Mouse (Mus musculus): ENCODE measurements around the gene Gm20696. TPM values are rescaled to one million over a fixed set of nuclear protein-coding genes. Genes with fewer than 3 reads are reported as not detected.

Gene Gm20696
- polyA plus RNA-seq, 1 experiment from 2014 or later = 3.9 TPM

- H3K4me1 ChIP-seq = peaks cover 36% of the 10 kb centered on the region
- H3K9ac ChIP-seq = no peak overlapping the region
- no peaks in the 10 kb centered on the region for H3K36me3 ChIP-seq (ENCODE audit: poor library complexity, severe bottlenecking)
- H3K9me3 ChIP-seq (replicated peaks) = no peaks in the 10 kb centered on the region
- no peaks in the 10 kb centered on the region for H3K27me3 ChIP-seq
- no peak overlapping the region for H3K4me3 ChIP-seq
- 89% methylated on average over 8 of the region's 8 CpGs for WGBS
- H3K4me2 ChIP-seq = no peak overlapping the region
- ATAC-seq = no peak
- no peak overlapping the region for H3K27ac ChIP-seq
Observed at GRCm38 (mm10) chr6:99466354-99466753, 200.2 kb downstream of the Gm20696 start.

GRCm38 (mm10) chr6:99464449-99464848 is 202.1 kb downstream of the Gm20696 start:
- H3K27ac ChIP-seq = peak overlapping the region; percentile 57
- 55% methylated on average over 4 of the region's 4 CpGs for WGBS
- ATAC-seq = peak; percentile 75; the same call in 1 of the 2 replicates

GRCm38 (mm10) chr6:99463906-99464305 is 202.7 kb downstream of the Gm20696 start:
- Histone ChIP-seq H3K4me2 (no peak overlapping the region), H3K4me3 (no peak overlapping the region), H3K9ac (no peak overlapping the region), H3K4me1 (peaks cover 25% of the 10 kb centered on the region), H3K36me3 (ENCODE audit: poor library complexity, severe bottlenecking) (peaks cover 6% of the 10 kb centered on the region; the same call in 1 of the 2 replicates), H3K27me3 (no peaks in the 10 kb centered on the region), H3K27ac (no peak overlapping the region), H3K9me3 (replicated peaks) (no peaks in the 10 kb centered on the region)
- 75% methylated on average over 7 of the region's 7 CpGs for WGBS
- no peak for ATAC-seq

More at GRCm38 (mm10) chr6:99464449-99464848, 202.1 kb downstream of the Gm20696 start:
- Histone ChIP-seq H3K9ac (no peak overlapping the region), H3K36me3 (ENCODE audit: poor library complexity, severe bottlenecking) (peaks cover 6% of the 10 kb centered on the region; the same call in 1 of the 2 replicates), H3K4me1 (peaks cover 25% of the 10 kb centered on the region), H3K9me3 (replicated peaks) (no peaks in the 10 kb centered on the region), H3K4me2 (no peak overlapping the region), H3K4me3 (no peak overlapping the region), H3K27me3 (no peaks in the 10 kb centered on the region)

- 93% methylated on average over 4 of the region's 4 CpGs for WGBS
- Histone ChIP-seq H3K4me3 (no peak overlapping the region), H3K27ac (no peak overlapping the region), H3K27me3 (no peaks in the 10 kb centered on the region), H3K36me3 (ENCODE audit: poor library complexity, severe bottlenecking) (peaks cover 6% of the 10 kb centered on the region; the same call in 1 of the 2 replicates), H3K9ac (no peak overlapping the region), H3K4me2 (no peak overlapping the region), H3K4me1 (no peaks in the 10 kb centered on the region), H3K9me3 (replicated peaks) (no peaks in the 10 kb centered on the region)
- ATAC-seq = no peak
Observed at GRCm38 (mm10) chr6:99458775-99459174, 207.8 kb downstream of the Gm20696 start.

- Histone ChIP-seq H3K9ac (no peak overlapping the region), H3K27me3 (no peaks in the 10 kb centered on the region), H3K27ac (no peak overlapping the region), H3K4me2 (no peak overlapping the region), H3K36me3 (ENCODE audit: poor library complexity, severe bottlenecking) (no peaks in the 10 kb centered on the region), H3K4me1 (no peaks in the 10 kb centered on the region), H3K9me3 (replicated peaks) (no peaks in the 10 kb centered on the region), H3K4me3 (no peak overlapping the region)
- no peak for ATAC-seq
- 93% methylated on average over 7 of the region's 7 CpGs for WGBS
Observed at GRCm38 (mm10) chr6:99453763-99454520, 212.7 kb downstream of the Gm20696 start.

- no peak overlapping the region; the same call in 1 of the 2 replicates for H3K27ac ChIP-seq
- H3K4me2 ChIP-seq = no peak overlapping the region
- ATAC-seq = no peak
- no peaks in the 10 kb centered on the region for H3K4me1 ChIP-seq
- H3K4me3 ChIP-seq = no peak overlapping the region
- H3K36me3 ChIP-seq (ENCODE audit: poor library complexity, severe bottlenecking) = no peaks in the 10 kb centered on the region
- WGBS = 89% methylated on average over 2 of the region's 2 CpGs
- H3K27me3 ChIP-seq = no peaks in the 10 kb centered on the region
- no peaks in the 10 kb centered on the region for H3K9me3 ChIP-seq (replicated peaks)
- no peak overlapping the region for H3K9ac ChIP-seq
Observed at GRCm38 (mm10) chr6:99452638-99453185, 213.9 kb downstream of the Gm20696 start.

- H3K27ac ChIP-seq = no peak overlapping the region
- H3K4me2 ChIP-seq = no peak overlapping the region
- 54% methylated on average over 11 of the region's 11 CpGs for WGBS
- no peak for ATAC-seq
- H3K9me3 ChIP-seq (replicated peaks) = no peaks in the 10 kb centered on the region
- no peaks in the 10 kb centered on the region for H3K27me3 ChIP-seq
- no peaks in the 10 kb centered on the region for H3K36me3 ChIP-seq (ENCODE audit: poor library complexity, severe bottlenecking)
- H3K9ac ChIP-seq = no peak overlapping the region
- H3K4me1 ChIP-seq = no peaks in the 10 kb centered on the region
- no peak overlapping the region for H3K4me3 ChIP-seq
Observed at GRCm38 (mm10) chr6:99451479-99451878, 215.1 kb downstream of the Gm20696 start.

- Histone ChIP-seq H3K27me3 (no peaks in the 10 kb centered on the region), H3K36me3 (ENCODE audit: poor library complexity, severe bottlenecking) (no peaks in the 10 kb centered on the region), H3K4me1 (no peaks in the 10 kb centered on the region), H3K9me3 (replicated peaks) (no peaks in the 10 kb centered on the region), H3K9ac (no peak overlapping the region), H3K27ac (no peak overlapping the region), H3K4me2 (no peak overlapping the region), H3K4me3 (no peak overlapping the region)
- 90% methylated on average over 4 of the region's 4 CpGs for WGBS
- no peak for ATAC-seq
Observed at GRCm38 (mm10) chr6:99447447-99447846, 219.2 kb downstream of the Gm20696 start.

- 95% methylated on average over 12 of the region's 12 CpGs for WGBS
- no peak overlapping the region for H3K4me3 ChIP-seq
- H3K27ac ChIP-seq = no peak overlapping the region
- H3K4me1 ChIP-seq = no peaks in the 10 kb centered on the region
- H3K27me3 ChIP-seq = peaks cover 5% of the 10 kb centered on the region; the same call in 1 of the 2 replicates
- no peak overlapping the region for H3K9ac ChIP-seq
- no peaks in the 10 kb centered on the region for H3K9me3 ChIP-seq (replicated peaks)
- H3K36me3 ChIP-seq (ENCODE audit: poor library complexity, severe bottlenecking) = no peaks in the 10 kb centered on the region
- H3K4me2 ChIP-seq = no peak overlapping the region
- no peak for ATAC-seq
Observed at GRCm38 (mm10) chr6:99446801-99447415, 219.7 kb downstream of the Gm20696 start.

- peaks cover 5% of the 10 kb centered on the region; the same call in 1 of the 2 replicates for H3K27me3 ChIP-seq
- WGBS = 89% methylated on average over 5 of the region's 5 CpGs
Observed at GRCm38 (mm10) chr6:99443460-99443859, 223.1 kb downstream of the Gm20696 start.

GRCm38 (mm10) chr6:99441100-99441499 is 225.5 kb downstream of the Gm20696 start:
- 54% methylated on average over 7 of the region's 7 CpGs for WGBS
- Histone ChIP-seq H3K9me3 (replicated peaks) (no peaks in the 10 kb centered on the region), H3K4me1 (peaks cover 37% of the 10 kb centered on the region), H3K4me2 (no peak overlapping the region), H3K9ac (no peak overlapping the region), H3K27ac (no peak overlapping the region), H3K27me3 (peaks cover 5% of the 10 kb centered on the region; the same call in 1 of the 2 replicates), H3K36me3 (ENCODE audit: poor library complexity, severe bottlenecking) (no peaks in the 10 kb centered on the region), H3K4me3 (no peak overlapping the region)
- ATAC-seq = no peak

More at GRCm38 (mm10) chr6:99443460-99443859, 223.1 kb downstream of the Gm20696 start:
- H3K9me3 ChIP-seq (replicated peaks) = no peaks in the 10 kb centered on the region
- H3K9ac ChIP-seq = no peak overlapping the region
- no peak overlapping the region for H3K4me2 ChIP-seq
- no peak overlapping the region for H3K4me3 ChIP-seq
- H3K36me3 ChIP-seq (ENCODE audit: poor library complexity, severe bottlenecking) = no peaks in the 10 kb centered on the region
- no peak overlapping the region for H3K27ac ChIP-seq
- no peak for ATAC-seq
- H3K4me1 ChIP-seq = peaks cover 31% of the 10 kb centered on the region

- Histone ChIP-seq H3K9ac (no peak overlapping the region), H3K4me2 (no peak overlapping the region), H3K27me3 (peaks cover 5% of the 10 kb centered on the region; the same call in 1 of the 2 replicates), H3K4me3 (no peak overlapping the region), H3K9me3 (replicated peaks) (no peaks in the 10 kb centered on the region), H3K27ac (no peak overlapping the region), H3K4me1 (peaks cover 37% of the 10 kb centered on the region), H3K36me3 (ENCODE audit: poor library complexity, severe bottlenecking) (no peaks in the 10 kb centered on the region)
- ATAC-seq = no peak
- WGBS = 91% methylated on average over 2 of the region's 2 CpGs
Observed at GRCm38 (mm10) chr6:99440606-99441005, 226.0 kb downstream of the Gm20696 start.
